Mouse (Mus musculus) skeletal muscle tissue, adult 2 months (tissue): ENCODE measurements around the gene Prkcq.

Experiments used
- DNase-seq: peaks from one replicate; pipeline ENCODE4 v3.0.0-alpha.2; 2012; ENCODE audit warnings: low read depth, low spot score

The Prkcq gene

DNA sequence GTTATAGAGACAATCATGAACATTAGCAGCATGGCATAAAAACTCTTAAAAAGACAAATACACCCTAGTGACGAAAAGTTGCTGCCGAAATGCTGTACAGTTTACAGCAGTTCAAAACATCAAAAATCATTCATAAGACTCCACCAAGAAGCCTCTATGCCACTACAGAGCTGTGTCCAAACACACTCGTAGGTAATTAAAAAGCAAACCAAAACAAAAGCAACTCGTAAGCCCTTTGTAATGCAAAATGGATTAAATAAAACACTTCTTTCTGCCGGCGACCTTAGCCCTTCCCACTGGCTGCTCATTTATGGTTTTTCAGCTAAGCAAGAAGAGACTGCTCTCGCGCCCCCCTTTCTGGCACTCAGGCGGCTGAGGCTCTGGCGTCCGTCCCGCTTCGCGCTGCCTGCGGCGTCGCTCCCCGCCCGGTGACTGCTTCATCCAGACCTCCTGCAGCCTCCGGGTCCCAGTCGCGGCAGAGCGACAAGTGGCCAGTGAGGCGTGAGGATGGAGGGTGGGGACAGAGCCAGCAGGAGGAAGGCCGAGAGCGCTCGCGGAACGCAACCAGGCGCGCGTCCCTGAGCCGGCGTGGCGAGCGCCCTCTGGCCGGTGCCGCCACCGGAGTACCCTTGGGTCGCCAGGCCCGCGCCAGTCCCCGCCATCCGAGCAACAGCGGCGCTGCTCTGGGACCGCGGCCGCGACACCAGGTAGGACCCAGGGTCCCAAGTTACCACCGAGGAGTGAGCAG, at the start of gene Prkcq:
Gene Prkcq, plus strand, starts transcription at position 355 of the 748 bp plus-strand sequence.
- DNase-seq: peak; percentile 59

DNA sequence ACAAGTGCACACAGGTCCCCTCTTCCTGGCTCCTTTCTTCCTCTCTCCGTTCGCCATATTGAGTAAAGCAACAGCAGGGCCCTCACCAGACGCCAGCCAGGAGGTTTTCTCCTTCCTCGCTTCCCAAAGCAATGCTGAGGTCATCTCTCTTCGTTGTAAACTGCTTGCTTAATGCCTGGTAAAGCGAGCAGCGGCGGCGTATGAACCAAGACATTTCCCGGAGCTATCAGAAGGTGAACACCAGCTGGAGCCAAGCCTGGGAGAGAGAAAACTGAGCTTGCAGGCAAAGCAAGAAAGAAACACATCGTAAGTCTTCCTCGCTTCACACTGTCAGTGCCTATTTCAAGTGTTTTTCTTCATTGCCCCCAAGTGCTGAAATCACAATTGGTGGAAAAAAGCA, 41.0 kb upstream of the Prkcq start:
- DNase-seq: no peak

DNA sequence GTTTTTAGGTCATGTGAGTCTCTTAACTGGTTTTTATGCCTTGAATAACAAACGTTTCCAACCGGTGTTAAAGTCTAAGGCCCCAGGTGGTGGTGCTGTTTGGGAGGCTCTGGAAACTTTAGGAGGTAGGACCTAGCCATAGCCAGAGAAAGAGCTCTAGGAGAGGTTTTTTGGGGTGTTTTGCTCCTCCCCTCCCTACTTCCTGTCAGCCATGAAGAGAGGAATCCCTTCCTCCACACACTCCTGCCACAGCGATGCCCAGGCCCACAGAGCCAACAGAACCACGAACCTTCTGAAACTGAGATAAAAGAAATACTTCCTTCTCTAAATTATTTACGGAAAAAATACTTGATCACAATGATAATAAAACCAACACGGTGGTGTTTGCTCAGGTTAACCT, 36.2 kb upstream of the Prkcq start:
- DNase-seq: no peak

DNA sequence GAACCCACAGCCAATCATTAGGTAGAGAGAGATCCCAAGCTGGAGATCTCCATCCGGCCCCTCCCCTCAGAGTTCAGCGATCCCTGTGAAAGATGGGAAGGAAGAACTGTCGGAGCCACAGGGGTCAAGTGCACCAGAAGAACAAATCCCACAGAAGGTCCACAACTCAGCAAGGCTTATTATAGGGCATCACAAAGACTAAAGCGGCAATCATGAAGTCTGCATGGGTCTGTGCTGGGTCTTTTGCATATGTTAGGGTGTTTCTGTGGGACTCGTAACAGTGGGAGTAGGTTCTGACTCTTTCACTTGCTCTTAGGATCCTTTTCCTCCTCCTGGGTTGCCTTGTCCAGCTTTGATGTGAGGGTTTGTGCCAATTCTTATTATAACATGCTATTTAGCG, 33.8 kb upstream of the Prkcq start:
- no peak for DNase-seq

DNA sequence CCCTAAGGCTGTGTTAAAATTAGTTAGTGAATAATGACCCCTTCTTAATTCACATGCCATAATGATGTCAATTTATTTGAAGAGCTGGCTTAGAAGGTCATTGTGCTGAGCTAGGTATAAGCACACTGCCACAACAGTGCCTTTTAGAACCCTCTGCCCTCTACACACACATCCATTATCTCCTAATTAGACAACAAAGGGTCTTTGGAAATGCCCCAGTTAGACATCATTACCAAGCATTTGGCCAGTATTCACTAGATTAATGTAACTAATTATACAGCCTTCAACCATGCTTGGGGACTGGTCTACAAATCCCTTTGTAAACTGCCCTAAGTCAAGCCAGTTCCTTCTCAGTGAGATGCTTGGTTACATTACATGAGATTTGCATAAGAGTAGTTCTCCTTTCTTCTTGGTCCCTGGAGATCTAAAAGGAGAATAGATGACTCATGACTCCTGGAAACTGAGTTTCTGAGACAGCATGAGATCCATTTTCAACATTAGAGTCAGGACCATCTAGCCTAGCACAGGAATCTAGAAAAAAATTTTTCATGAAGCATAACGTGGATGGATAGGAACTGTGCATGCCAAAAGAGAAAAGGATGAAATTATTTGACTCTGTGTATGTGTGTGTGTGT, 32.3 kb upstream of the Prkcq start:
- DNase-seq: no peak

DNA sequence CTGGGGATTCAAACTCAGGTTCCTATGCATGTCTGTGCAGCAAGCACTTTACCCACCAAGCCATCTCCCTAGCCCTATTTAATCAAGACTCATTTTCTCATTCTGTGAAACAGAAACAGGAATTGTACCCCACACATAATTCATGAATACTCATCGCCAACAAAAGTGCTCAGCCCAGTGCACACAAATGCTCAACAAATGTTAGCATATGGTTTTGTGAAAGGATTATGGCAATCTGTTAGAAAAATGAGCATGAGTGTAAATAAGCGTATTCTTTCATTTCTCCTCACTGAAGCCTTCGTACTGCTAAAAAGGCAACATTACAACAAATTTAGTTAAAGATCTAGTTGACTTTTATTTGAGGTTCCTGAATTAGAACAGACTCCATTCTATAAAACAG, 31.5 kb upstream of the Prkcq start:
- DNase-seq: no peak

DNA sequence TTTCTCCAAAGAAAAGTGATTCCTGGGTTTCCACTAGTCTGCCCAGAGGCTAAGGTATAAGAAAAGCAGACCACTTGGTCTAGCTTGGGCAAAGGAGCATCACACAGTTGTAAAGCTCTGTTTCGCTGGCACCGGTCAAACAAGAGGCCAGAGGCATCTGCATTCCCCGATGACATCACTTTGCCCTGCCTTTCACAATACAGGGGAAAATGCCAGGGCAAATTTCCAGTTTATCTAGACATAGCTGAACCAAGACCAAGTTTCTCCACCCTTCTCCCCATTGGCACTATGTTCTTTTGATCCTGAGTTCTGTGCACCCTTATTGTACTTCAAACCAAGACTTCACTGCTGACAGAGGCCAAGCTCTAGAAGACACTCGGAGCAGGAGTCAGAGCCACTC, 22.8 kb upstream of the Prkcq start:
- DNase-seq: peak; percentile 22

DNA sequence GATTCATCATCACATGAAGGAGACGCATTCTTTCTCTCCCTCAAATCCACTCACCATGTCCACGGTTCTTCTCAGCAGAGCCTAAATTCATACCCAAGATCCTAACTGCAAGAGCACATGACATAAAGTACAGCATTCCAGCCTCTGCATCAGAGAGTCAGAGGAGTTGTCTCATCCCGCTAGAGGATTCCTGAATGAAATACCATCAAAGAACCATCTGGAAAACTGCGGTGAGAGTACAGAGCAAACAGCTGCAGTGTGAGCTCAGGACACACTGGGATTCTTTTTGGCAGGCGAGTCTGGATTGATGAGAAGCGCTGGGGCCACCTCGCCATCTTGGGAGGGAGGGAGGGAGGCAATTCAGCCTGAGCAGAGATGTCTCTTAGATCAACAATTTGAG, 20.9 kb upstream of the Prkcq start:
- no peak for DNase-seq

DNA sequence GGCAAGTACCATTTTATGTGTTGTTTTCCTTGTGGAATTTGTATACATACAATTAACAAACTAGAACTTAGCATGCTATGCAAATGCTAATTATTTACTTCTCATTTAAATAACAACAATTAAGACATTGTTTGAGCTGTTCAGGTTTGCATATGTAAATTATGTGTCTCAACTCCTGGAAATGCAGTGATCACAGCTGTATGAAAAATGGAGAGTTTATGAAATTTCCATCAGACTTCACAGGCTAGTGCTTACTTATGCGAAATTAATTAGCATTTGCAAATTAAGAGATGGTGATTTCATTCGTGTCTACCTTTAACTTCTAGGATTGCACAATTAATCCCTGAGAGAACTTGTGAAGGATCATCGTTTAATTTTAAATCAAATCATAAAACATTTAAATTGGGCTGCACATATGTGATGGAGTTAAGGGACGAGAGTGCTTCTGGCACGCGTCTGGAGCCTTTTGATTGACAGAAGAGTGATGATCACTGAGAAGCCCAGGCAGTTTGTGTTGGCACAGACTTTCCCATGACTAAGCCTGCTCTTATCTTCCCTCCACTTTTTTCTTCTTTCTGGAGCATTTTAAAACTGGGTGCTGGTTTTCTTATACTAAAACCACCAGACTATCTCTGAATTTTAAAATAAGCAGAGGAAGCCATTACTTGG, 20.1 kb upstream of the Prkcq start:
- no peak for DNase-seq

DNA sequence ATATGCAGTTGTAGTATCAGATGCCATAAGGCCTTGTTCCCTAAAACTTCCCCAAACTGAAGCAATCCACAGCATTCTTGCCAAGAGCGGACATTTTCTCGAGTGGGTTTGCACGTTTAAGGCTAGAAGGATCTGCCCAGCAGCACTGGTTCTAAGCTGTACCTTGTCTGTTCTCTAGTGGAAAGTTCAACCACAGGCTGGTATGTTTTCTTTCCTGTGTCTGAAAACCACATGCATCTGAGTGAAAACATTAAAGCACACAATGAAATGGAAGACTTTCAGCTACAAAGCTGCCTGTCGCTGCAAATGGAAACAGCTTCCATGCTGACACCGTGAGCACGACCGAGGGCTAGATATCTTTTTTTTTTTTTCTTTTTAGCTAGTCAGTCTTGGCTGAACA, 12.3 kb upstream of the Prkcq start:
- DNase-seq: no peak

DNA sequence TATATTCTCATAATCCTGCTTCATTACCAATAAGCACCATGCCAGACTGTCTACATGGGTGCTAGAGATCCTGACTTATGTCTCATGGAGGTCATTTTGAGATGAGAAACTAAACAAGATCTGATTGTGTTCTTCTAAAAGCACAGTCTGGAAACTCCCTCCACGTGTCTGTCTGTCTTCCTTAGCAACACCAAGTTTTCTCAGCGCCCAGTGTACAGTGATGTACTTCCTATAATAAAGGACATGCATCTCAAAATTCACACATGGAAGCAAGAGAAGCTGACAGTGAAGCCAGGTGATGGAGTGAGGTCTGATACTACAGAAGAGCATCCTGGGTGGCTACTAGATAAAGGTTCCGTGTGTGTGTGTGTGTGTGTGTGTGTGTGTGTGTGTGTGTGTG, 11.2 kb upstream of the Prkcq start:
- no peak for DNase-seq

DNA sequence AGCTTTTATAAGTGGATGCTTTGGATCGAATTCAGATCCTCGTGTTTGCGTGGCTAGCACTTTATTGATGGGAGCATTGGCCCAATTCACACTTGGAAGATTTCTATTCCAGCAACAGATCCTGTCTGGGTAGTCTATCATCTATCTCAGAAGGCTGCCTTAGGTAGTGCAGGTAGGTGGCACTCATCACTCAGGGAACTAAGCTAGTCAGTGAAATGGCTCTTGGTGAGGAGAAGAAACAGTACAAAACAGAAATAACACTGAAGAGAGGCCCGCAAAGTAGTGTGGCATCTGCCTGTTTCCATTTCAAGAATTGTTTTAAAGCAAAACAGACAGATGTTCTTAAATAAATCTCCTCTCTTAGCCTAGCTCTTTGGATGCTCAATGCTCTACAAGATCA, 10.6 kb upstream of the Prkcq start:
- no peak for DNase-seq

DNA sequence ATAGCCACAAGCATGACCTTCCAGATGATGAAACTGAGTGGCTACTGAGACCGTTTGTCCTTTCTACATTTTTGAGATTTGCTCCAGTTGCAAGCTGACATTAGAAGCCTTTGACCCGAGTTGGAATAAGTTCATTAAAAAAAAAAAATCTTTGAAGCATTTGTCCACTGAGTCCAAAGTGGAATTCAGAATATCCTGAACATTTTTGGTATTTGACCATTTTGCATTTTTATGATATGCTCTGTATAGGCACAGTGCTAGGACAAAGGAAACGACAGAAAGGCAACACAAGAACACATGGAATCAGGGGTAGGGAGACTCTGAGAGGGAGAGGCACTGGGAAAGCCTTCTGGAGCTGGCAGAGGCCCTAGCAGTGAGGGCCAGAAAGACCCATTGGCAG, 9.2 kb upstream of the Prkcq start:
- no peak for DNase-seq

DNA sequence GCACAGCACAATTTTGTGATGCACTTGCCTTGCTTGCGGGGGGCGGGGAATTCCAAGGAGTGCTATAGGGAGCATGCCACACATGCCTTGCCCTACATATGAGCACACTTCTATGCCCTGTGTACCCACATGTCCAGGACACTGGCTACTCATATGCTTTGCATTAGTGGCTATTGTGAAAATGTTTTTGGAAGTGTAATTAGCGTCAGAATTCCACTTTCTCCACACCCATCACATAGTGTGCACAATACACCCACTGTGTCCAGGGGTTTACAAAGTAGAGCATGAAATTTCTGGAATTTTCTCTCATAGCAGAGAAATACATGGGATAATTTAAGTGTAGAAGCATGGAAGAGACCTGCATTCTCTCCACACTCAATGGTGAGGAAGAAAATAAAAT, 7.7 kb upstream of the Prkcq start:
- no peak for DNase-seq

DNA sequence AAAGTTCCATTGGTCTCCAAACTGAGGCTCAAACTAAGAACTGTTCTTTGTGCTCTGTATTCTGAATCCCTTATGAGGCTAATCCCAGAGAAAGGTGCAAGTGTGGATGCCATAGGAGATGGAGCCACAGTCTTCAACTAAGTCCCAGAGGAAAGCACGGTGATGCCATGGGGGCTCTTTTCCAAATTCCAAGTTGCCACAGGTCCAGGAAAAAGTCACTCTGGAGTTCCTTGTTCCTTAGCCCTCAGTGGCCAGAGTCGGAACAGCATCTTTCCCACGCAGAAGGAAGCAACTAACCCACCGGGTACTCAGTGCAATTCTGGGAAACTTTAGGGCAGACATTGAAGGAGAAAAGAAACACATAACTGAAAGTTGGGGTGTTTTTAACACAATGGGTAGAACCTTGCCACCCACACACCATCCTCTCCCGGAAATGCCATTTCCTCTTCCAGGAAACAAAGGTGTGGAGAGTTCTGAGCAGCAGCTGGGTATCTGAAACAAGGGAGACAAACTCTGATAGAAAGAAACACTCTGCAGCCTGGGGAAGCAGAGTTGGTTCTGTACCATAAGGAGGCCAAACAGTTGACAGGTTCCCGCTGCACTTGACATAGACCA, 2.1 kb upstream of the Prkcq start:
- DNase-seq: no peak

DNA sequence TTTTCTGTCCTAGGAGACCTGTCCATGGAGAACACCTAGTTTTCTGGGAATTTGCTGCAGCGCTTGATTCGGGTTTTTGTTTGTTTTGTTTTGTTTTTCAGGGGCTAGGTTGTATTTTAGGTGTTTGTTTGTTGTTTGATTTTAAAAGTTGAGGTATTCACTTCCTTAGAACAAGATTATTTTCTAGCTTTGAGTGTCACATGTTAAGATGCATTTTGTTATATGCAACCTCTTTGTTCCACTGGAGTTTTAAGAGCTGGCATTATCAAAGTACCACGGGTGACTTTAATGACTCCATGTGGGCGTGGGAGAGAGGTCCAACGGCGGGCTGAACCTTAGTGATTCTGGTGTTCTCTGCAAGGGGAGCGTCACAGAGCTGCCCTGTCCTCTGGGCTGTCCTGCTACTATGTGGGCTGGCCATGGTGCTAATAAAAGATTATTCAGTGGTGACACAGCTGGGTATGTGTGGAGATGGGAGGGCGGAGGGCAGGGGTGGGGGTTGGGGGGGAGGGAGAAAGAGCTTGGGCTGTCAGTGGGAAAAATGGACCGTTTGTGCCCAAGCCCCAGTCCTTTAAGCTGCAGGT, 1.0 kb downstream of the Prkcq start:
- peak; percentile 50 for DNase-seq

DNA sequence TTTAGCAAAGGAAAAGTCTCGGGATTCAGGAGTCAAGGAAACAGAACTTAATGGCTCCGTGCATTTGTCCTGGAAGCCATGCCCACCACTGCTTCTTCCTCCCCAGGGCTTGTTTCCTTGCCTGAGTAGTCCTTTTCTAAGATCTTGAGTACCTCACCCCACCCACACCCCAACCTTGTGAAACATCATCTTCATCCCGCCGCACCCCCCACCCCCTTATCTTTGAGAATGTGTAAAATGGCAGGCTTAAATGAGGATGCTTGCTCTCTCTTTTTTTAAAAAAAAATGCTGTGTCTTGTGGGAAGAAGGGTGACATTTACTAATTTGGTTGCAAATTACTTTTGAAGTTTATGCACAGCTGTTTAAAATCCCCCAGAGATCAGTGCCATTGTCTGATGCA, 1.6 kb downstream of the Prkcq start:
- DNase-seq: no peak

DNA sequence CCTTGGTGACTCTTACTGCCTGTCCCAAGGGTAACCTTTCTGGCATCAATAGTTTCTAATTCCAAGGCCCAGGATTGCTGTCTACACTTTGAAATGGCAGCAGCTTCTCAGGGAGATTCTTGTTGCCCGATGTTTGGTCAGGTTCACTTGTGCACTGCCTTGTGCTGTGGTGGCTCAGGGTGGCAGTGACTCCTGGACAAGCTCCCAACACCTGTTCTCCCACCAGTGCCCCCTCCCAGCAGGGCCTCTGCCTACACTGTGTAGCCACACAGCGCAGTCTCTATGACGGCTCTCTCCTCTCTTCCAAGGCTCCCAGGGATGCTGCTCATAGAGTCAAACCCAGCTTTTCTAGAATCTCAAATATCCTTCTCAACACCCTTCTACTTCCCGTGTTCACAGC, 2.2 kb downstream of the Prkcq start:
- DNase-seq: peak; percentile 76

DNA sequence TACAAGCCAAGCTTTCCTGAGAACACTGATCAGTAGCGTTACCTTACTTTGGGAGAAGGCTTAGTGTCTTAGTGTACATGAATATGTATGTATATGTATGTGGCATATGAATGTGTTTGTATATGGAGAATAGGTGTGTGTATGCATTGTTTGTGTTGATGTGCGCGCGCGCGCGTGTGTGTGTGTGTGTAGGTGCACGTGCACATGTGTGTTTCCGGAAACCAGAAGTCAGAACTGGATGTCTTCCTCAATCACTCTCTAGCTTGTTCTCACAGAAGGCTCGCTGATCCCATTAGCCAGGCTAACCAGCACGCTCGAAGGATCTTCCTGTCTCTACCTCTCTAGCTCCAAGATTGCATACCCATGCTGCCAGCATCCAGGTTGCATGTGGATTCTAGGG, 6.0 kb downstream of the Prkcq start:
- DNase-seq: no peak

DNA sequence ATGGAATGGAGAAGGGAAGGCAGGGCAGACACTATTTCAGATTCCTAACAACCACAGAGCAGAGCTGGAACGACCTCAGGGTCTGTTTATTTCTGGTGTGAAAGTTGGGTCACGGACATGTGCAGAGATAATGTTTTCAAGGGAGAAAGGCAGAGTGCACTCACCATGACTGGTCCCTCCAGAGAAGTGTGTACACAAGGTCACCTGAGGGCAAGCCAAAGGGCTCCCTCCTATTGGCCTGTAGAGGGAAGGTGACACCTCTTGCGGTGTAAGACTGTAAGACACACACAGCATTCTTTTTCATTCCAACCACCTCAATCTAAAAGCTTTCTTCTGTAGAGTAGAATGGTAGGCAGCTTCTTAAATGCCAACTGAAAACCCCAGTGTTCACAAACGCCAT, 9.6 kb downstream of the Prkcq start:
- DNase-seq: peak; percentile 33

DNA sequence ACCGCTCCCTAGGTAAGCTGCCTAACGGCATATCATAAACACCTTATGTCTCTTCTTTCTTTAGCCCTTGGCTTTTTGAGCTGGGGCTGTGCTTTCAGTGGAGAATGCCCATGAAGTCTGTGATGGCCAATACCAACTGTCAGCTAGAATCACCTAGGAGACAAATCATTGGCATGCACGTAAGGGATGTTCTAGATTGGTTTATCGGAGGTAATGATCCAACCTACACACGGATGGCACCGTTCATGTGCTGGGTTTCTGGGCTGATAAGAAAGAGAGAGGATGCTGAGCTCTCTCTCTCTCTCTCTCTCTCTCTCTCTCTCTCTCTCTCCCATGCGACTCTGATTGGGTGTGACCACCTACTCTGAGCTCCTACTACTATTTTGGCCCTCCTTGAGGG, 10.2 kb downstream of the Prkcq start:
- no peak for DNase-seq

DNA sequence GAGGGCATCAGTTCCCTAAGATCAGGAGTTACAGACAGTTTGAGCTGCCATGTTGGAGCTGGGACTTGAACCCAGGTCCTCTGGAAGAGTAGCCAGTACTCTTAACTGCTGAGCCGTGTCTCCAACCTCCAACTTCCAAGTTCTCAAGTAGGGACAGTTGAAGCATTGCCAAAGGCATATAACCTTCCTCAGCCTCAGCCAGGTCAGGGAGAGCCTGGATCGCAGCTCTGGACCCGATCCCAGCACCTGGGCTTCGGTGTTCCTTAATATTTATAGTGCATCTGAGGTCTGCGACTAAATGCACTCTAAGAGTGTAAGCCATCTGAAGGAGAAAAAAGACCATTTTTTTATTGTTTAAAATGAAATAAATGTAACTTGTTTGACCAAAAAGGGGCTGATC, 12.1 kb downstream of the Prkcq start:
- DNase-seq: peak; percentile 86
